8 mouse cellular contexts compared by ENCODE assay signal in genomic region chr7:55849948-55850571, GRCm38 (mm10). TPM values are rescaled to one million over a fixed set of nuclear protein-coding genes. Genes with fewer than 3 reads are reported as not detected.
DNase-seq lines count a peak whose midpoint lies in the region; ATAC-seq lines count a peak whose summit lies in the region.

No protein-coding gene starts in this region.

- H3K4me1 ChIP-seq in hindbrain, embryonic 14.5 days (replicated peaks; ENCODE audit: control insufficient read depth, insufficient read depth, low read length), result peaks cover 9% of the 10 kb centered on the region
- H3K4me1 ChIP-seq in limb, embryonic 15.5 days, result peaks cover 23% of the 10 kb centered on the region

- DNase-seq in Muller cell, postnatal 12 days (ENCODE audit: inconsistent ontology term), result peak; percentile 46
- peak; percentile 63 for DNase-seq in embryo, embryonic 11 days
- no peak for DNase-seq in hindbrain, embryonic 14.5 days (ENCODE audit: low spot score)
- no peak for DNase-seq in liver
- DNase-seq in retina, embryonic 14.5 days (ENCODE audit: low spot score), result no peak
- DNase-seq in heart, postnatal 4 days, result no peak
- no peak for DNase-seq in natural killer cell, adult 2 months (ENCODE audit: low spot score in 2 of 2)

- no peaks in the 10 kb centered on the region for H3K9me3 ChIP-seq in hindbrain, embryonic 14.5 days (ENCODE audit: control insufficient read depth, low read length)
- no peaks in the 10 kb centered on the region for H3K9me3 ChIP-seq in limb, embryonic 15.5 days

- no peaks in the 10 kb centered on the region for H3K27me3 ChIP-seq in hindbrain, embryonic 14.5 days (ENCODE audit: control insufficient read depth, insufficient read depth, low read length)
- no peaks in the 10 kb centered on the region for H3K27me3 ChIP-seq in limb, embryonic 15.5 days

- ATAC-seq in hindbrain, embryonic 14.5 days (ENCODE audit: low FRiP score), result 0 out of 2 replicates have a peak, but pooled peaks have one; percentile 44
- ATAC-seq in limb, embryonic 15.5 days (ENCODE audit: insufficient number of reproducible peaks, low FRiP score, low TSS enrichment, low read depth), result no peak

- peak overlapping the region; percentile 47 for H3K9ac ChIP-seq in hindbrain, embryonic 14.5 days
- no peak overlapping the region for H3K9ac ChIP-seq in limb, embryonic 15.5 days

- peak overlapping the region; percentile 33 for H3K4me2 ChIP-seq in hindbrain, embryonic 14.5 days (replicated peaks)
- no peak overlapping the region for H3K4me2 ChIP-seq in limb, embryonic 15.5 days

- H3K4me3 ChIP-seq in hindbrain, embryonic 14.5 days (replicated peaks; ENCODE audit: low read length), result no peak overlapping the region; the same call in 1 of the 2 replicates
- no peak overlapping the region for H3K4me3 ChIP-seq in limb, embryonic 15.5 days

- 29% methylated on average over 14 of the region's 14 CpGs for WGBS in hindbrain, embryonic 14.5 days
- 38% methylated on average over 14 of the region's 14 CpGs for WGBS in limb, embryonic 15.5 days

- no peaks in the 10 kb centered on the region for H3K36me3 ChIP-seq in hindbrain, embryonic 14.5 days (replicated peaks; ENCODE audit: control insufficient read depth, insufficient read depth)
- no peaks in the 10 kb centered on the region for H3K36me3 ChIP-seq in limb, embryonic 15.5 days

- peak overlapping the region; percentile 68; the same call in 1 of the 2 replicates for H3K27ac ChIP-seq in hindbrain, embryonic 14.5 days
- H3K27ac ChIP-seq in limb, embryonic 15.5 days, result peak overlapping the region; percentile 47; the same call in 1 of the 2 replicates

RNA-seq across cellular contexts. Expression of gene Cyfip1, which starts 8.5 kb away (rescaled TPM):
- polyA plus RNA-seq in hindbrain, embryonic 14.5 days (2014; fragmentation: Nextera tagmentation; extraction: Ambion mirVana), result 50.0 and 54.3 TPM in 2 replicates
- polyA plus RNA-seq in limb, embryonic 15.5 days (2015; fragmentation: Nextera tagmentation; extraction: Ambion mirVana), result 115 and 118 TPM in 2 replicates
- total RNA-seq in heart, postnatal 4 days (2021), result 10 to 100 TPM; 58.9 to 59.1 TPM

RNA-seq across cellular contexts. Expression of gene Tubgcp5, which starts 56.1 kb away (rescaled TPM):
- polyA plus RNA-seq in hindbrain, embryonic 14.5 days (2014; fragmentation: Nextera tagmentation; extraction: Ambion mirVana), result 33.3 and 36.7 TPM in 2 replicates
- 29.2 and 31.8 TPM in 2 replicates for polyA plus RNA-seq in limb, embryonic 15.5 days (2015; fragmentation: Nextera tagmentation; extraction: Ambion mirVana)
- total RNA-seq in heart, postnatal 4 days (2021), result 10 to 100 TPM; 11.8 to 15.6 TPM

Comparison
In these comparisons a context has a peak if more than half of its experiments do, and no peak if none do; other contexts are left out.
1. DNase-seq: peak in Muller cell, postnatal 12 days (single experiment) and embryo, embryonic 11 days (single experiment); none in hindbrain, embryonic 14.5 days (single experiment), liver (single experiment), retina, embryonic 14.5 days (single experiment), heart, postnatal 4 days (single experiment) and natural killer cell, adult 2 months (0 of 2).